Mouse (Mus musculus): ENCODE data around the gene Olfr876.
"Not testable (repeated sequence)": the region's sequence is repeated elsewhere in the genome, so short reads cannot be mapped to it uniquely, and the experiment has no call there.

Olfr876 gene

DNA sequence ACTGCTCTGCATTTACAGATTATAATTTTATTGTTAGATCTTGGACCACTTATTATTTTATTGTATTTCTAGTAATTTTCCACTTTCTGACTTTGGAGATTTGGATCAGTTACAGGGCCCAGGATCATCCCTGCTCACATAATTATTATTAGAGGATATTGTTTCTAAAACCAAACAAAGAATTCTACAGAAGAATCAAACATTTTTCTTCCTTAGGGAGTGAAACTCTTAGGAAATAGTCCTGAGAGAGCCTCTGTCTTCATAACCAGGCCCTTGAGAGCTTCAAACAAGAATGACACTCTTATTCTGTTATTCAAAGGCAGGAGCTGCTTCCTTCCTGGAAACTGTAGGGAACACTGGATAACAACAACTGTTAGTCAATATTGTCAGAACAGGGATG, at the start of gene Olfr876:
Olfr876 (plus strand) TSS at position 301 of the 400 bp plus-strand sequence.
- in situ Hi-C loops (cut with MboI; ENCODE audit: low pct_unique_long_range_greater_than_20kb in 1 of 2, low sequenced_read_pairs in 2 of 2, unreplicated experiment in 1 of 2): no loop called here

DNA sequence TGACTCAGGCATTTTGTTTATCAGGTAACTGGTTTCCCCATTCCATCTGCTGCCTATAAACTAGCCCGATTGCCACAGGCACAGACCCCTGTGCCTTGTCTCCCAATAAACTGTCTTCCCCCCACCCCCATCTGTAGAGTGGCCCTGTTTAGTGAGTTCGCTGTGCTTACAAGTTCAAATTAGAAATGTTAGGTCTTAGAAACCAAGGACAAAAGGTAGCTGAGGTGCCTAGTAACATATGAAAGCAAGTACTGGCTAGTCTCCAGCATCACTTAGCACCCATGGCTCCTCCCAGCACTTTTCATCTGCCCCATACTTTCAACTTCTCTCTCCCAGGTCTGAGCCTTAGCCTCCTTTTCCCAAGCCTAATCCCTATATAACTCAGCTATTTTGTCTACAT, 41.1 kb upstream of the Olfr876 start:
- in situ Hi-C loops (cut with MboI; ENCODE audit: low pct_unique_long_range_greater_than_20kb in 1 of 2, low sequenced_read_pairs in 2 of 2, unreplicated experiment in 1 of 2): no loop called here

DNA sequence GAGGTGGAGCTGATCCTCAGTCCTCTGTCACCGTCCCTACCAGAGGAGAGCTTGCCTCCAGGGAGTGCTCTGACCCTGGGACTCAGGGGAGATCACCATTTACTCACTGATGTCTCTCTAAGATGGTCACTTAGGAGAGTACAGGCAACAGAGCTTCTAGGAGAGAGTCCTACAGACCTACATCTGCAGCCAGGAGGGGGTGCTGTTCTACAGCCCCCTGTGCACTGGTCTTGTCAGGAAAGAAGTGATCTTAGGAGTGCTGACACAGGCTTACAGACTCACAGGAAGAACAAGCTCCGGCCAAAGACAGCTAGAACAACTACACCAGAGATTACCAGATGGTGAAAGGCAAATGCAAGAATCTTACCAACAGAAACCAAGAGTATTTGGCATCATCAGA, 40.3 kb upstream of the Olfr876 start:
- in situ Hi-C loops (cut with MboI; ENCODE audit: low pct_unique_long_range_greater_than_20kb in 1 of 2, low sequenced_read_pairs in 2 of 2, unreplicated experiment in 1 of 2): no loop called here

DNA sequence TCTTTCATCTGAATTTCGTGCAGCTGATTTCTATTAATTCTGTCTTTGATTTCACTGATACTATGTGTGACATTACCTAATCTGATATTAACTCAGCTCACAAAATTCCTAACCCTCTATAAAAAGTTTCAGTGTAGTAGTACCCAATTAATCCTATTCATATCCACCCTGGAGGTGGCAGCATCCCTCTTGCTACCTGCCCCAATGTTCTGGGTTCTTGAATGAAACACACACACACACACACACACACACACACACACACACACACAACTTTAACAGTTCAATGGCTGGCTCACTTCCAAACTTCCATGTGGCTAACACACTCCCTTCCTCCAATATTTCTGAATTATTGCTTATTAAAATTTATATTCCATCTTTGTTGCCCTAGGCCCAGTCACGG, 32.2 kb upstream of the Olfr876 start:
- in situ Hi-C loops (cut with MboI; ENCODE audit: low pct_unique_long_range_greater_than_20kb in 1 of 2, low sequenced_read_pairs in 2 of 2, unreplicated experiment in 1 of 2): no loop called here

DNA sequence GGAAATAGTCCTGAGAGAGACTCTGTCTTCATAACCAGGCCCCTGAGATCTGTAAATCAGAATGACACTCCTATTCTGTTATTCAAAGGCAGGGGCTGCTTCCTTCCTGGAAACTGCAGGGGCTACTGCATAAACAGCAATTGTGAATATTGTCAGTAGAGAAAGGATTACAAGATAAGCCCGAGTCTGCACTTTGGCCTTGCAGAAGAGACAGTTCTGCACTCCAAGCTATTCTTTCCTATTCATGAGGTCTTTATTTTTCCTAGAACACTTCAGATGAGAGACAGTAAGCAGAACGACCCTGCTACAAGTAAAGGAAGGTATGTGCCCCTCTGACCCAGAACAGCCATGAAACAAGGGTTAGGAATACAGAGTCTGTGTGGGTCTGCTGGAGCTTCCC, 31.1 kb upstream of the Olfr876 start, which contains the start of gene Olfr875:
Olfr875 (plus strand) TSS at position 99 of the 400 bp plus-strand sequence.
- in situ Hi-C loops (cut with MboI; ENCODE audit: low pct_unique_long_range_greater_than_20kb in 1 of 2, low sequenced_read_pairs in 2 of 2, unreplicated experiment in 1 of 2): no loop called here

DNA sequence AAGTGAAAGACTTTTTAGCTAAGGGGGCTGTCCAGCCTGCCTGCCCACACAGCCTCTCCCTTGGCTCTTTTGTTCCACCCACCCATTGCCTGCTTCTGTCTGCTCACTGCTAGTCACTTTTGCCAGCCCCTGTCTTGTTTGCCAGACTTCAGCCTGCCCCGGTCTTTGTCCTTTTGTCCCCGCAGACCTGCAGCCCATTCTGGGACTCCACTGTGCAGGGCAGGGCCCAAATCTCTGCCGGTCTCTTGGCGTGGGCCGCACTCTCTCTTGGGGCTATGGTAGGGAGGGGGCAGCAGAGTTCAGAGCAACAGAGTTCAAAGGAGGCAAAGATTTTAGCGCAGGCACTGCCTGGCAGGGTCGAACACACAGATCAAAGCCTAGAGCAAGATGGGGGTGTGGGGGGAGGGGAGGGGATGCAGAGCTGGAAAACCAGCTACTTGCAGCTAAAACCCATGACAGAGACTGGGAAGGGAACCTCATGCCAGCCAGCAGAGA, 20.0 kb upstream of the Olfr876 start:
- in situ Hi-C loops (cut with MboI; ENCODE audit: low pct_unique_long_range_greater_than_20kb in 1 of 2, low sequenced_read_pairs in 2 of 2, unreplicated experiment in 1 of 2): no loop called here

DNA sequence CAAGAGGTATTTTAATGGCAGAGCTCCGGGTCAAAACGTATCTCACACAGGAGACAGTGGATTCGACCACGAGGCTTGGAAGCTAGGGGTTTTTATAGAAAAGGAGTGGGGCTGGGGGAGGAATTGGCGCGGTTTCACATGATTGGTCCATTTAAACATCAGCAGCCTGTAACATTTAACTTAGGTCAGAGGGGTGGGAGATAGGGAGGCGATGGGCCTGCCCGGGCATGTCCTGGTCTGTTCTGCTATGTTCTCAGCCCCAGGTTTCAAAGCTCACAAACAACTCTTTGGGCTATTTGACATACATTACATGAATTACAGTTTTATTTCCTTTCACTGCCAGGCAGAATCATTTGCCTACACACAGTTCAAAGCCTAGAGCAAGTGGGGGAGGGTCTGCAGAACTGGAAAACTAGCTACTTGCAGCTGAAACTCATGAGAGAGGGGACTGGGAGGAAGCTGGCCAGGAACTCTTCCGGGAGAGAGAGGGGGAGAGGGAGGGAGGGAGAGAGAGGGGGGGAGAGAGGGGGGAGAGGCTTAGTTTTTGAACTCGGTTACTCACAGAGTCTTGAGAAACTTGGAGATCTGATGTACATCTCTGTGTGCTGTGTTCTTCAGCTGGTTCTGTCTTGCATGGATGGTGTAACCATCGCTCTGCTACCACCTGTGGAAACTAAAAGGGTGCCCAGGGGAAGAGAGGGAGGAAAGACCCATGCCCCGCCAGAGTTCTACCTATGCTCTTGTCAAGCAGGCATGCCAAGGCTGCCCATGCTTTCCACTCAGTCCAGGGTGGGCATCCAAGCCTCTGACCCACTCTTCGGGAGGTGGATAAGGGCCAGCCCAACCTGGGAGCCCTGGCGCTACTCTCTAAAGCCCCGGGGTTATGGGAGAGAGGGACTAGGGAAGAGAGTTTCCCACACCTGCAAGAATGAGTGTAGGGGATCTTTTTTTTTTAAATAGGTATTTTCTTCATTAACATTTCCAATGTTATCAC, 19.1 kb upstream of the Olfr876 start:
- in situ Hi-C loops (cut with MboI; ENCODE audit: low pct_unique_long_range_greater_than_20kb in 1 of 2, low sequenced_read_pairs in 2 of 2, unreplicated experiment in 1 of 2): not testable (repeated sequence)

DNA sequence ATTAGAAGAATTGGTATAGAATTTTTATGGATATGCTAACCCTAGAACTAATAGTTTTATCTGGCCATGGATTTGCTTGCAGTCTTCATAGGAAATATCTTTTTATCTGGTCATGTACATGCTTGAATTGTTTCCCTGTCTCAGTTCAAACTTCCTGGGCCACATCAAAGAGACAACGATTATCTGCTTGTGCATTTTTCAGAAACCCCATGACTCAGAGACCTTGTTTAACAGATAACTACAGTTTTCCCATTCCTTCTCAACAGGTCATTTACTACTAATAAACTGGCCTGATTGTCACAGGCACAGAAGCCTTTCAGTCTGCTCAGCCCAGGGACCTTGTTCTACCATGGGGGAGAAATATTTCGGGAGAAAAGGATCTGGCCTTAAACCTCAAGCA, 16.4 kb upstream of the Olfr876 start:
- in situ Hi-C loops (cut with MboI; ENCODE audit: low pct_unique_long_range_greater_than_20kb in 1 of 2, low sequenced_read_pairs in 2 of 2, unreplicated experiment in 1 of 2): no loop called here

DNA sequence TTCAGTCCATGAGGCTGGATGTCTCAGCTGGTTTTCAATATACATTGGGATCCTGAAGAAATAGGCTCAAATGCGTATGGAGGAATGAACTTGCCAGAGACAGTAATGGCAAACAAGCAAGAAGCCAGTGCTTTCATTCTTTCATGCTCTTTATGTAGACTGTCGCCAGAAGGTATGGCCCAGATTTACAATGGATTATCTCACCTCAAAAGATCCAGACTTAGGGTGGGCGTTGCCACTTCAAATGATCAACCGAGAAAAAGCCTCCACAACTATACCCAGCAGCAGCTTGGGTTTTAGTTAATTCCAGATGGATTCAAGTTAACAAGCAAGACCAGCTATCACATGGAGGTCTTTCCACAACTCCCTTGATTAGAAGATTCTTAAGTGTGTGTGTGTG, 776 bp upstream of the Olfr876 start:
- in situ Hi-C loops (cut with MboI; ENCODE audit: low pct_unique_long_range_greater_than_20kb in 1 of 2, low sequenced_read_pairs in 2 of 2, unreplicated experiment in 1 of 2): no loop called here

DNA sequence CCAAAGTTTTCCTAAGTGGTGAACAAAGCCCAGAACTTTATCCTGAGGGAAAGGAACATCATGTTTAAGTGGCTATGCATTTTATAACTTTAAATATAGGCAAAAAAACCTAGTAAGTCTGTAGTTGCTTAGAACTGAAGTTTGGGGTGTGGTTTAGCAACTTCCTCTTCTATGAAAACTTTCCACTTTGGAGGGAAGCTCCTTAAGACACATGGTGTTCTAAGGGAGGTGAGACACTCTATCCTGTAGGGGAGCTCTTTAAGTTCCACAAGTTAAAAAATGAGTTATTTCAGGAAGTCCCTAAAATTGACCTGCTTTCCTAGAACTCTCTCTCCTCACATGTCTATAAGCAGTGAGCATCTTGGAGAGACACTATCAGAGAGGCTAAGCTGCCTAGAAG, 4.4 kb downstream of the Olfr876 start:
- in situ Hi-C loops (cut with MboI; ENCODE audit: low pct_unique_long_range_greater_than_20kb in 1 of 2, low sequenced_read_pairs in 2 of 2, unreplicated experiment in 1 of 2): no loop called here

DNA sequence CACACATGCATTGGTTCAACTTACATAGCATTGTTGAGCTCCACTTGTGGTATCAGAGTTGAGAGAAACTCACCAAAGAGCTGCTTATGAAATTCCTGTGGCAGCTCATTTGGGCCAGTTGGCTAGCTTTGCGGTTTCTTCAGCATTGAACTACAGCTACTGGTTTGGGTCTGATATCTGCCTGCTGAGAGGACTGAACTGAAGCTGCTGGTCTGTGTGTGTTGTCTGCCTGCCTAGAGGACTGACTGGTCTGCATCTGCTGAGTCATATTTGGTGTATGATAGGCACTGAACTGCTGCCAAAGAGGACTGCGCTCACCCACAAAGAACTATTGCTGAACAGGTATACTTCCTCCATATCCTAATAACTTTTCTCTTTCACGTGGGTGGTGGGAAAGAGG, 5.6 kb downstream of the Olfr876 start:
- in situ Hi-C loops (cut with MboI; ENCODE audit: low pct_unique_long_range_greater_than_20kb in 1 of 2, low sequenced_read_pairs in 2 of 2, unreplicated experiment in 1 of 2): no loop called here

DNA sequence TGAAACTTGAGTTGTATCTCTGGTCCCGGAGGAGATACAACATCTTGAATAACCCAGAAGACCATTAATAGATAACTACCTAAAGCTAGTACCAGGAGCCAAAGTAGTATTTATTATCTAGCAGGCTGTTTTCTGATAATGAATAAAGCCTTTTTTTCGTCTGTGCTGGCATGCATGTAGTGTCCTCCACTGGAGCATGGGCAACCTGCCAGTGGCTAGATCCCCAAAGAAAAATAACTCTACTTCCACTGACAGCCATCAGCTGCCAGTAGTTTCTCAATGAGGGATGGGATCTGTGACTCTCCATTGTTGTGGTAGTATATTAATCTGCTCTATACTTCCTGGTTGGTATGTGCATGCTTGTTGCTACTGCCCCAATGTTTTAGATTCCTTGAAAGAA, 6.1 kb downstream of the Olfr876 start:
- in situ Hi-C loops (cut with MboI; ENCODE audit: low pct_unique_long_range_greater_than_20kb in 1 of 2, low sequenced_read_pairs in 2 of 2, unreplicated experiment in 1 of 2): no loop called here

DNA sequence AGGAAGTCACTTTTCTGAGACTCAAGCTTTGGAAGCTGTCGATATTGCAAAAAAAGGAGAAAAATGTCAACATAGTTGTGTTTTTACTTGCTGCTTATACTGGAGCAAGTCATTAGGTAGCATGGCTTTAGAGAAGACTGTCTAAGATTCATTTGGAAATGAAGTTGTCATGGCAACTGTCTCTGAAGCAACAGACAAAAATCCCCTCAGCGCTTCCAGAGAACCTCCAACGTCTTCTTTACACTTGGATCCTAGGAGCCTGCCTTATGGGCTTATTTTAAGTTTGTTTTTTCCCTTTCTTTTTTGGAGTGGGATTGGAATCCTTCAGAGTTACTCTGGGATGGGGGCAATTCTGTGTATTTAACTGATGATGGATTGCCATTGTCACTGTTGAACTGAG, 11.9 kb downstream of the Olfr876 start:
- in situ Hi-C loops (cut with MboI; ENCODE audit: low pct_unique_long_range_greater_than_20kb in 1 of 2, low sequenced_read_pairs in 2 of 2, unreplicated experiment in 1 of 2): no loop called here

DNA sequence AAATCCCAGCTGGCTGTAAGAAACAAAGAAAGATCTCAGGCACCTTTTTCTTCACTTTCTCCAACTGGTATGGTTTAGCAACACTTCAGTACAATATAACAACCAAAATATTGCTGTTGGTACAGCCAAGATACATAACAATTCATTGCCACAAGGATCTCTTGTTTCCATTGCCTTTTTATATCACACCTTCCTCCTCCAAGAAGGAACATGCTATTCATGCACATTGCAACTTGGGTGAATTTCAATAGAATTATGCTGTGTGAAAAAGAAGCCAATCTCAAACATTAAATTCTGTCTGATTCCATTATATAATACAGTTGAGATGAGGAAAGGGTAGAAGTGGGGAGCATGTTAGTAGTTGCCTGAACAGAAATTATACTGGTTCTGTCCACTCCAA, 27.1 kb downstream of the Olfr876 start:
- in situ Hi-C loops (cut with MboI; ENCODE audit: low pct_unique_long_range_greater_than_20kb in 1 of 2, low sequenced_read_pairs in 2 of 2, unreplicated experiment in 1 of 2): no loop called here

DNA sequence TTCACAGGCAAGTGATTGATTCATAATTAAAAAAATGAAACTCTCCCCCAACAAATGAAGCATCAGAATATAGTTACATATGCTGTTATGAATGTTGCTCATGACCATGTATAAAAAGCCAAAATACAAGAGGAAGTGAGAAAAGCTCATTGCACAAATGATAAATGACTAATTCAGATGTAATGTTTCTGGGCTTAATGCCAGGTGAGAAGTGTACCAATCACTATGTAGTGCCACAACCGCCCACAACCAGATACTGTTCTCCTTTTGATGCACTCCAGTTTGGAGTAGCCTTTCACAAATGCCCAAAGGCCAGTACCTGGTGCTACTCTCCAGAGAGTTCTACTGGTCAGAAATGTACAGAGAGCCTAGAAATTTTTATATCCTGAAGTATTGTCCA, 30.5 kb downstream of the Olfr876 start:
- in situ Hi-C loops (cut with MboI; ENCODE audit: low pct_unique_long_range_greater_than_20kb in 1 of 2, low sequenced_read_pairs in 2 of 2, unreplicated experiment in 1 of 2): no loop called here

DNA sequence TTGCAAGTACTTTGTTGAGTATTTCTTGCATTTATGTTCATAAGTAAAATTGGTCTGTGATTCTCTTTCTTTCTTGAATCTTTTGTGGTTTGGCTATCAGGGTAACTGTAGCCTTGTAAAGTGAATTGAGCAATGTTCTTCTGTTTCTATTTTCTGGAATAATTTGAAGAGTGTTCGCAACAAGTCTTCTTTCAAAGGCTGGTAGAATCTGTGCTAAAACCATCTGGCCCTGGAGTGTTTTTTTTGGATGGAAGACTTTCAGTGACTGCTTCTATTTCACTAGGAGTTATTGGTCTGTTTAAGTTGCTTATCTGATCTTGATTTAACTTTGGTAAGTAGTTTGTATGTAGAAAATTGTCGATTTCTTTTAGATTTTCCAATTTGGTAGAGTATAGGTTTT, 46.4 kb downstream of the Olfr876 start:
- in situ Hi-C loops (cut with MboI; ENCODE audit: low pct_unique_long_range_greater_than_20kb in 1 of 2, low sequenced_read_pairs in 2 of 2, unreplicated experiment in 1 of 2): no loop called here

DNA sequence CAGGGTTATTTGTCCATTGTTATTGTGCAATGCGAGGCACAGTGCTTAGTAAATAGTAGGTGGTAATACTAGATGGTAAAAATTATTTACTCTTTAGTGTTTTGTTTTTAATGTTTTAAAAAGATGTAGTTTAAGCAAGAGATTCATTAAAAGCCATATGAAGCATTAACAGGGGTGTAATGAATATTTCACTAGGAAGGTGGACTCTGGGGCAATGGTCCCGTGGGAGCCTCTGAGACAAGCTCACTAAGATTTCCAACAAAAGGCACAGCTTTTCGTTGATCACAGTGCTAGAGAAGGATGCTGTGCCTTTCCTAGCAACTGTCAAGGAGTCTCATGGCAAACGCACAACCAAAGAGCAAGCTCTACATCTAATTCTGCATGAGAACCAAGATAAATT, 51.1 kb downstream of the Olfr876 start, which contains the start of gene Olfr877:
Olfr877 (plus strand) TSS at position 301 of the 400 bp plus-strand sequence.
- in situ Hi-C loops (cut with MboI; ENCODE audit: low pct_unique_long_range_greater_than_20kb in 1 of 2, low sequenced_read_pairs in 2 of 2, unreplicated experiment in 1 of 2): no loop called here
